Mouse (Mus musculus) neural tube, postnatal 0 days (tissue): ENCODE measurements around the gene Gm49711. TPM values are rescaled to one million over a fixed set of nuclear protein-coding genes. Genes with fewer than 3 reads are reported as not detected.

Experiments used
- polyA plus RNA-seq: library from polyadenylated mRNA; unstranded; fragments of >200 nt; fragmentation: Nextera tagmentation; extraction: Ambion mirVana; gene quantifications from 2 replicates; pipeline ENCODE4 v1.2.1, GENCODE M21; 2015

Gm49711 gene
- 0.92 and 1.0 TPM in 2 replicates for polyA plus RNA-seq

DNA sequence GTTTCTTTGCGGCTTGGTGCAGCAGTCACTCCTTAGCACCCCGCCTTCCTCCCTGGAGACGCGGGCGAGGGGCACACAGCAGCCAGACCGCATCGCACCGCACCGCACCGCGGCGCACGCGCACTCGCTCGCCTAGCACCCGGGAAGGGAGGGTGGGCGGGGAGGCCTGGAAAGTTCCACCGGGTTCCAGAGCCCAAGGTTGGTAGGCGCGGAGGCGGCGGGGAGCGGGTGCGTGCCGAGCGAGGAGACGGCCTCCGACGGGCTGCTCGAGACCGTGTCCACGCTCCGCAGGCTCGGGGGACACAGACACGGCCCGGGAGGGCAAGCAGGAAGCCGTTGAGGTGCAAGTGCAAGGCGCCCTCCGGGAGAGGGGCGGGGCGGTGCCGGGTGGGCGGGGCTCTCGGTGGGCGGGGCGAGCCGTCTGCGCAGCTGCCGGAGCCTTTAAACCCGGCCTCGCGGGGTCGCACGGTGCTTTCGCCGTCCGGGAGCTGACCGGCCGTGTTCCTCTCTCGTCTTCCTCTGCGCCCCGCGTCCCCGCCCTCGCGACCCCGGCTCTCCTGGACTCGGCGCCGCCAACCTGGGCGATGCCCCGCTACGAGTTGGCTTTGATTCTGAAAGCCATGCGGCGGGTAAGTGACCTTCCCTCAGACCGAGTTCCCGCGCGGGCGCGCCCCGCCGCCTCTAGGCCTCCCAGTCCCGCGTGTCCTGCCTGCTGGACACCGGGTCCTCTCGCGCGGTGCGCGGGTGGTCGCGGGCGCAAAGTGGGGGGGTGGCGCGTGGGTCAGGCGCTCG, at the start of gene Gm49711, which contains the start of the genes Mrps6 and Slc5a3:
Gm49711 (plus strand) TSS at position 465 of the 792 bp plus-strand sequence.
Mrps6 (plus strand) TSS at position 419 of the 792 bp plus-strand sequence.
Slc5a3 (plus strand) TSS at position 471 of the 792 bp plus-strand sequence.

Other genes starting within 250 kb of the Gm49711 start
- 199 and 206 TPM in 2 replicates for gene Mrps6, start within 50 bp of the Gm49711 start, polyA plus RNA-seq
- gene Slc5a3, start within 50 bp of the Gm49711 start, polyA plus RNA-seq = 9.0 and 9.2 TPM in 2 replicates
- gene Kcne2, start 234.1 kb downstream of the Gm49711 start, polyA plus RNA-seq = 0.14 and 0.44 TPM in 2 replicates
- gene Smim11, start 243.0 kb downstream of the Gm49711 start, polyA plus RNA-seq = 56.6 and 70.8 TPM in 2 replicates